Mouse (Mus musculus) C3H10T1/2 (cell line): ENCODE measurements around the gene Olfr17. TPM values are rescaled to one million over a fixed set of nuclear protein-coding genes. Genes with fewer than 3 reads are reported as not detected.

Experiments
- polyA plus RNA-seq, 2 experiments: library from polyadenylated mRNA; unstranded; fragments of >200 nt; fragmentation: generic; extraction: Trizol; gene quantifications; one replicate each; pipeline ENCODE4 v1.2.1; 2012; ENCODE audit warnings: missing spikeins in 2 of 2

The Olfr17 gene
- not detected for polyA plus RNA-seq

DNA sequence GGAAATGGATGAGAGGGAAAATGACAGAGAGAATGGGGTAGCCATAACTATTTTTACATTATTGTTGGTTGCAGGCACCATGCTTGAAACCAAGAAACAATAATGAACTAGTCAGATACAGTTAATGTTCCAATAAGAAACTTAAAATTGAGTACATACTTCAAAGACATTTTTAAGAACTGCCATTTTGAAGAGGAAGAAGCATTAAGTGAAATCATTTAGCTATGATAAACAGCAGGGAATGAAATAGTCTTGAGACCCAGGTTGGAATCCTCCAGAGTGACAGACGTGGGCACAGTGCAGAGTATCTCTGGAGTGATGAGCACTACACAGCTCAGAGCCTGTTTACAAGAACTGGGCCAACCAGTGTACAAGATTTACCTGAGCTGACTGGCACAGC is at the start of gene Olfr17:
Olfr17 (plus strand) TSS at position 301 of the 400 bp plus-strand sequence.

DNA sequence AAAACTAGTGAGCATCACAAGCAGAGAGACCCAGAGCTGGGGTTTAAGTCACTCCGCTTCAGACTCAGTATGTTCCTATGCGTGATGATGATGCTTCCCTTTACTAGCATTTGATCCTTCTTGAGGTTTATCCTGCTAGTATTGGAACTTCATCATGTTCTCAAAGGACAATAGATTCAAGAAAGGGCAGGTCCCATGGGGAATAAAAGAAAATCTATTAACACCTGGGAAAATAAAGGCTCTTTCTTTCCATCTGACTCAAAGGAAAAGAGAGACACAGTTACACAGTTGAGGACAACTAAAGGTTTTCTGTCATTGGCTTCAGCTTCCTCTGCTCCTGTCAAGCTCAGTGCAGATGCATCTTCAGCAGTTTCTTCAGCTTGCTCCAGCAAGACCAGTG is 22.3 kb upstream of the Olfr17 start, which contains the start of gene Olfr714:
Olfr714 (plus strand) TSS at position 301 of the 400 bp plus-strand sequence.

DNA sequence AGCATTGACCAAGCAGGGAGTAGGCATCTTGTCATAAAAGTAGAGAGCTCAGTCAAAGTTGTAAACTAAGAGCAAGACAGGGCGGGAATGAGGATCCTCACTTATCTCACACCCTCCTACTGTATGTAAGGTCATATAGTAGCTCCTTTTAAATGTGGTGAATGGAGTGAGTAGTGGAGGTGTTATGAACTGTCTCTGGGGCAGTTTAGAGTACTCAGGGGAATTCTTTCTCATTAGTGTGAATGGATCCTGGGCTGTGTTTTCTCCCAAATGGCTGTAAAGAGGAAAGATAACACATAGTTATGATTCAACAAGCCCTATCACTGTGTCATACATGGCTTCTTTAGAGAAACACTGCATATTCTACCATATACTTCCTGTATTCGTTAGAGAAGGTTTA is 17.2 kb downstream of the Olfr17 start, which contains the start of gene Olfr715b:
Olfr715b (minus strand) TSS at position 101 of the 400 bp plus-strand sequence.

DNA sequence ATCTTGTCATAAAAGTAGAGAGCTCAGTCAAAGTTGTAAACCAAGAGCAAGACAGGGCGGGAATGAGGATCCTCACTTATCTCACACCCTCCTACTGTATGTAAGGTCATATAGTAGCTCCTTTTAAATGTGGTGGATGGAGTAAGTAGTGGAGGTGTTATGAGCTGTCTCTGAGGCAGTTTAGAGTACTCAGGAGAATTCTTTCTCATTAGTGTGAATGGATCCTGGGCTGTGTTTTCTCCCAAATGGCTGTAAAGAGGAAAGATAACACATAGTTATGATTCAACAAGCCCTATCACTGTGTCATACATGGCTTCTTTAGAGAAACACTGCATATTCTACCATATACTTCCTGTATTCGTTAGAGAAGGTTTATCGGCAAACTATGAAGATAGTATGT is 38.0 kb downstream of the Olfr17 start, which contains the start of gene Olfr715:
Olfr715 (minus strand) TSS at position 101 of the 400 bp plus-strand sequence.

DNA sequence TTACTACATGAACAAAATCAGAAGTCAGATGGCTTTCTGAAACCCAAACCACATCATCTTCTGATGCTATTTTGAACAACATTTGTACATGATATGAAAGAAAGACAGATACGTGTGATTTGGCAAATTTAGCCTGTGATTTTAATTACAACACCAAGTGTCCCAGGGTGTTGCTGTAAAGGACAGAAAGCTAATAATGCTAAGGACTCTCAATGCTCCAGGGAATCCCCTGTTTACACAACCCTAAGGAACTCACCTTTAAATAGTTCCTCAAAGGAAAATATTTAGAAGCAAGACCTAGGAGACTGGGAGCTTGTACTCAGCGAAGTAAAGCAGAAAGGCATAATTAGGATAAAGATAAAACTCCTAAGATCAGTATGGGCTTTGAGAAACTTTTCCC is 45.0 kb downstream of the Olfr17 start, which contains the start of gene Olfr716:
Olfr716 (plus strand) TSS at position 301 of the 400 bp plus-strand sequence.

Other genes with a start within 250 kb of the Olfr17 start
- not detected for gene Olfr703, start 249.9 kb upstream of the Olfr17 start, polyA plus RNA-seq
- gene Olfr704, start 230.0 kb upstream of the Olfr17 start, polyA plus RNA-seq = not detected
- not detected for gene Olfr705, start 216.3 kb upstream of the Olfr17 start, polyA plus RNA-seq
- not detected for gene Olfr706, start 205.1 kb upstream of the Olfr17 start, polyA plus RNA-seq
- not detected for gene Olfr707, start 192.0 kb upstream of the Olfr17 start, polyA plus RNA-seq
- not detected for gene Olfr1532-ps1, start 185.2 kb upstream of the Olfr17 start, polyA plus RNA-seq
- gene Olfr709-ps1, start 161.0 kb upstream of the Olfr17 start, polyA plus RNA-seq = not detected
- gene Olfr710, start 144.9 kb upstream of the Olfr17 start, polyA plus RNA-seq = not detected
- not detected for gene Olfr6, start 129.3 kb upstream of the Olfr17 start, polyA plus RNA-seq
- gene Olfr711, start 117.8 kb upstream of the Olfr17 start, polyA plus RNA-seq = not detected
- gene Olfr2, start 87.1 kb upstream of the Olfr17 start, polyA plus RNA-seq = not detected
- gene Olfr713, start 62.0 kb upstream of the Olfr17 start, polyA plus RNA-seq = not detected
- gene Olfr714, start 22.2 kb upstream of the Olfr17 start, polyA plus RNA-seq = not detected
- not detected for gene Olfr715b, start 17.1 kb downstream of the Olfr17 start, polyA plus RNA-seq
- not detected for gene Olfr715, start 37.9 kb downstream of the Olfr17 start, polyA plus RNA-seq
- not detected for gene Olfr716, start 45.1 kb downstream of the Olfr17 start, polyA plus RNA-seq
- gene Nlrp14, start 73.8 kb downstream of the Olfr17 start, polyA plus RNA-seq = not detected
- not detected for gene Rbmxl2, start 116.2 kb downstream of the Olfr17 start, polyA plus RNA-seq